Mouse (Mus musculus) lung, postnatal 0 days (tissue): Measurements from ENCODE around the gene Glyr1. TPM values are rescaled to one million over a fixed set of nuclear protein-coding genes. Genes with fewer than 3 reads are reported as not detected.

Experiments used
- ATAC-seq: fragments of 200-750 bp; cut with Nextera tagmentation; 2 replicates; pipeline ENCODE4 v1.8.0; 2017; ENCODE audit warnings: moderate library complexity
- DNase-seq: peaks from one replicate; pipeline ENCODE4 v3.0.0-alpha.2; 2016; ENCODE audit warnings: low spot score
- H3K27ac ChIP-seq: fragments of 300-500 bp; sonication (generic); 2 replicates; pipeline ENCODE4 v1.5.1; 2014; ENCODE audit warnings: antibody characterized with exemption, mild to moderate bottlenecking, low read length, mixed read lengths
- H3K27me3 ChIP-seq: fragments of 300-500 bp; sonication (generic); replicated peaks from 2 replicates; pipeline ENCODE4 v1.6.1; 2014; ENCODE audit warnings: low read length, mixed read lengths; ENCODE audit not compliant: insufficient read depth
- H3K36me3 ChIP-seq: fragments of 300-500 bp; sonication (generic); 2 replicates; pipeline ENCODE4 v1.6.1; 2014; ENCODE audit warnings: low read length, mixed read lengths; ENCODE audit not compliant: insufficient read depth
- H3K4me1 ChIP-seq: fragments of 300-500 bp; sonication (generic); 2 replicates; pipeline ENCODE4 v1.6.1; 2014; ENCODE audit warnings: antibody characterized with exemption, low read depth, low read length, mixed read lengths; ENCODE audit not compliant: insufficient read depth
- H3K4me2 ChIP-seq: fragments of 300-500 bp; sonication (generic); replicated peaks from 2 replicates; pipeline ENCODE4 v1.6.1; 2014; ENCODE audit warnings: low read depth, mild to moderate bottlenecking, low read length, moderate library complexity, mixed read lengths
- H3K4me3 ChIP-seq: fragments of 300-500 bp; sonication (generic); 2 replicates; pipeline ENCODE4 v1.5.1; 2014; ENCODE audit warnings: low read depth, low read length
- H3K9ac ChIP-seq: fragments of 300-500 bp; sonication (generic); replicated peaks from 2 replicates; pipeline ENCODE4 v1.6.1; 2014; ENCODE audit warnings: low read depth, mild to moderate bottlenecking
- H3K9me3 ChIP-seq: fragments of 300-500 bp; sonication (generic); 2 replicates; pipeline ENCODE4 v1.6.1; 2016; ENCODE audit warnings: low read length, mixed read lengths
- CTCF ChIP-seq: IDR thresholded peaks from 2 replicates; pipeline ENCODE4 v1.5.1; 2016; ENCODE audit warnings: antibody characterized with exemption, mild to moderate bottlenecking
- EP300 ChIP-seq: IDR thresholded peaks from 2 replicates; pipeline ENCODE4 v1.6.1; 2016; ENCODE audit warnings: antibody characterized with exemption, mild to moderate bottlenecking, control low read depth
- WGBS: fragments of 180-500 bp; shearing (Covaris S2); extraction: QIAGEN DNeasy Blood & Tissue Kit; methylation state at CpG from one replicate; pipeline ENCODE4 v1.1.7; 2014; 5-methylcytosine and 5-hydroxymethylcytosine counted together
- polyA plus RNA-seq: library from polyadenylated mRNA; unstranded; fragments of >200 nt; fragmentation: Nextera tagmentation; extraction: Ambion mirVana; gene quantifications from 2 replicates; pipeline ENCODE4 v1.2.1, GENCODE M21; 2015

Glyr1 gene
- polyA plus RNA-seq, 1 experiment from 2014 or later, result 75.8 TPM

DNA sequence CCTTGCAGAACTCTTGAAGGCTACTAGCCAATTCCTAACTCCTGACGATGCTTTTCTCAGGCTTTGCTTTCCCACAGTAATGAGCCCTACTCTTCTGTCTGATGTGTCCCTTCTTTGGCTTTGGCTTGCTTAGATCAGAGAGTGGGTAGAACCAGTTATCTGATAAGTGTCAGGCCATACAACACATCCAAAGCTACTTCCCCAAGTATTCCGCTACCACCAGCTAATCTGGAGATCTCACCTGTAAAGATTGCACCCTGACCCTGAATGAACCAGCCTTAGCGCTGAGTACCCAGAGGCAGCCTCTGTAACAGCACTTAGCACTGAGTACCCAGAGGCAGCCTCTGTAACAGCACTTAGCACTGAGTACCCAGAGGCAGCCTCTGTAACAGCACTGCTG lies 4.3 kb downstream of the Glyr1 start:
- DNase-seq (no peak), ATAC-seq (no peak)
- H3K4me2 ChIP-seq, result no peak overlapping the region
- peaks cover 4% of the 10 kb centered on the region; the same call in 1 of the 2 replicates for H3K4me1 ChIP-seq
- H3K9me3 ChIP-seq, result no peaks in the 10 kb centered on the region
- H3K27me3 ChIP-seq, result no peaks in the 10 kb centered on the region
- TF ChIP-seq CTCF (no peak), EP300 (no peak)
- 86% methylated on average over 3 of the region's 3 CpGs for WGBS
- no peak overlapping the region for H3K27ac ChIP-seq
- peaks cover 26% of the 10 kb centered on the region for H3K36me3 ChIP-seq
- H3K4me3 ChIP-seq, result no peak overlapping the region
- no peak overlapping the region for H3K9ac ChIP-seq

DNA sequence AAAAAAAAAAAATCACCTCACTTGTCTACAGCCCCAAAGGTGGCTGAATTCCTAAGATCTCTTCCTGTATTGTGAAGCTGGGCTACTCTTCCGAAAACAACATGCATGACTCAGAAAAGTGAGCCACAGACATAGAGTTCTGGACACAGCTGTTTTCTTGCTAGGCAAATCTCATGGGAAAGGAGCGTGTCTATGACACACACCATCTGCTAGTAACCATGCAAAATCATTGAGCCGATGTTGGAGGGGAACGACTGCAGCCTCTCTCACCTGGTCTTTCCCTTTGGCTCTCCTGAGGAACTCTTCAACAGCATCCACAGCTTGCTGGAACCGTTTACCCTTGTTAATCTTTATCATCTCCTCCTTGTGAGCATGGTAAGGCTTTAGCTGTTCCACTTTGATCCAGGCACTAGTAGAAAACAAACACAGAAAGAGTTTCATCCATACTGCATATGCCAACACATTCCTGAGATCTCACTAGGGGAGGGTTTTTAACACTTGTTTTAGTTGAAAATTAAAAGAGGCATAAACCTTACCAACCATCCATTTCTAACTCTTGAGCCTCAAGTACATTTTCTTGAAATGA lies 12.9 kb downstream of the Glyr1 start:
- Histone ChIP-seq H3K9ac (no peak overlapping the region), H3K4me3 (no peak overlapping the region), H3K27me3 (no peaks in the 10 kb centered on the region), H3K9me3 (no peaks in the 10 kb centered on the region), H3K4me2 (no peak overlapping the region), H3K4me1 (no peaks in the 10 kb centered on the region), H3K27ac (no peak overlapping the region), H3K36me3 (peaks cover 59% of the 10 kb centered on the region)
- WGBS, result 74% methylated on average over 5 of the region's 5 CpGs
- no peak for TF ChIP-seq EP300
- TF ChIP-seq CTCF, result no peak
- DNase-seq, result peak; percentile 25
- ATAC-seq, result no peak; the same call in 1 of the 2 replicates

DNA sequence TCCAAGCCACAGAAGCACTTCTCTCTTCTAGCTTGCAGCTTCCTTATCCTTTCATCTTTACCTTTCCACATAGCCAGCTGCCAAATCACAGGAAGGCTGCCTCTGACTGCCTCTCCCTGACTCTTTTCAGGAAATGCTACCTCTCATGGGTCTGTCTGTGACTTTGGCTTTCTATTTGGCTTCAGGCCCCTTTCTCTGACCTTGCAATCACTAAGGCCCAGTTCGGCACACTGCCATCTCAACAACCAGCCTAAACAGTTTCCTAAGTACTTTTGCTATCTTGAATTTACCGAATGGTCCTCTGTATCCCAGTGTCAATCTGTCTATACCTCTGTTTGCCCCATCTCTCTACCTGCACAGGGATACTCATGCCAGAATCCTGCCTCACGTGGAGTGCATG lies 14.1 kb downstream of the Glyr1 start:
- no peak overlapping the region for H3K9ac ChIP-seq
- peaks cover 63% of the 10 kb centered on the region; the same call in 1 of the 2 replicates for H3K36me3 ChIP-seq
- no peak overlapping the region for H3K4me2 ChIP-seq
- DNase-seq, result no peak
- no peaks in the 10 kb centered on the region for H3K9me3 ChIP-seq
- no peaks in the 10 kb centered on the region for H3K4me1 ChIP-seq
- no peak for TF ChIP-seq CTCF
- no peak for TF ChIP-seq EP300
- H3K27ac ChIP-seq, result no peak overlapping the region
- H3K4me3 ChIP-seq, result no peak overlapping the region
- no peak for ATAC-seq
- H3K27me3 ChIP-seq, result no peaks in the 10 kb centered on the region
- WGBS, result 92% methylated on average over 3 of the region's 3 CpGs

DNA sequence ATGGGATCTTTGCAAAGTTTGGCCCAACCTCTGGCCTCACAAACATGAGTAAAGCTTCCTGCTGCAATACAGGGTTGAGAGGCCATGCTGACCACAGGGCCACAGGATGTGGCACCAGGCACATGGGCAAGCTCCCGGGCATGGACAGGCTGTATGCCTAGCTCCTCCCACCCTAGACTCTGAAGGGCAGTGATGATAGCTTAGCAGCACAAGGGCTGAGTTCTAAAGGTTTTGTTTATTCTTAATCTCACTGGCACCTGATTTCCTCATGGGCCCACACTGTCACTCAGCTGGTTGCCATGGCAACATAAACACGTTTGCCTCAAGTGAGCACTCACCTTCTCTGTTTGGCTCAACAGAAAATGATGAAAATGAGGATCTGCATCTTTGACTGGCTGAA lies 19.8 kb downstream of the Glyr1 start:
- H3K36me3 ChIP-seq, result peaks cover 72% of the 10 kb centered on the region
- 35% methylated on average over 2 of the region's 2 CpGs for WGBS

DNA sequence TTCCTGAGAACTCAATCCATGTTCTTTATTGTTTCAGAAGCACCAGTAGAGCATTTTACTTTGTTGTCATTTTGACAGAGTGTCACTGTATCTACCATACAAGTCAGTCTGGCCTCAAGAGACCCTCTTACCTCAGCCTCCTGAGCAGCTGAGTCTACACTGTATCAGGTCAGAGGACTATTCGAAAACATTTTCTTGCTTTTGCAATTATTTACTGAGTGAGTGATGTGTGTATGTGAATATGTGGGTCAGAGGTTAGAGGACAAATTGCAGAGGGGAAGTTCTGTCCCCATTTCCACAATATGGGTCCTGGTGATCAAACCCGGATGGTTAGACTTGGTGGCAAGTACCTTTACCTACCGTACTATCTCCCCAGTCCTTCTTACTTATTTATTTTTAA lies 25.6 kb downstream of the Glyr1 start:
- Histone ChIP-seq H3K4me1 (no peaks in the 10 kb centered on the region), H3K4me2 (no peak overlapping the region), H3K4me3 (no peak overlapping the region), H3K9ac (no peak overlapping the region), H3K27me3 (no peaks in the 10 kb centered on the region), H3K9me3 (no peaks in the 10 kb centered on the region), H3K36me3 (peaks cover 56% of the 10 kb centered on the region), H3K27ac (no peak overlapping the region)
- DNase-seq (no peak), ATAC-seq (no peak)
- 95% methylated on average over 3 of the region's 3 CpGs for WGBS
- TF ChIP-seq CTCF (no peak), EP300 (no peak)

More for the DNA sequence above, 19.8 kb downstream of the Glyr1 start:
- TF ChIP-seq EP300 (no peak), CTCF (no peak)
- ATAC-seq (peak; percentile 91), DNase-seq (peak; percentile 76)
- no peak overlapping the region for H3K9ac ChIP-seq
- no peaks in the 10 kb centered on the region for H3K9me3 ChIP-seq
- H3K4me2 ChIP-seq, result no peak overlapping the region
- H3K27me3 ChIP-seq, result no peaks in the 10 kb centered on the region
- H3K27ac ChIP-seq, result no peak overlapping the region
- no peak overlapping the region for H3K4me3 ChIP-seq
- H3K4me1 ChIP-seq, result no peaks in the 10 kb centered on the region

DNA sequence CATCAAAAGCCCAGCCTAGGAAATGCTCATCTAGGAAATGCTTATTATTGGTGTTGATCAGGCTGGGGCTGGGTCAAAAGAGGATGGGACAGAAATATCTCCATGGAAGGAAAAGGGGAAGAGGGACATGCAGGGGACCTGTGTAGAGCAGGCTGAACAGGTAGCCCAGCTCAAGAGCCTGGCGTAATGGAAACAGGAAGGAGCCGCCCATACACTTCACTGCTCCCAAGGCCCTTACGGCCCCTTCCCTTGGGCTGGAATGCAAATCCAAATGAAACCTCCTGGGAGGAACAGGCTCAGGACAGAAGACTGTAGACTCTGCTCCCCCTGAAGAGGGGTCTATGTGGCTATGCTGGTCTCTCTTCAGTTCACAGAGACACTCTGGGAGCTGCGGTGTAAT lies 35.1 kb downstream of the Glyr1 start:
- no peaks in the 10 kb centered on the region for H3K9me3 ChIP-seq
- 60% methylated on average over 4 of the region's 4 CpGs for WGBS
- no peak overlapping the region for H3K9ac ChIP-seq
- H3K4me2 ChIP-seq, result no peak overlapping the region
- ATAC-seq (no peak), DNase-seq (peak; percentile 68)
- 0 out of 2 replicates have a peak overlapping the region, but pooled peaks have one; percentile 26 for H3K27ac ChIP-seq
- H3K27me3 ChIP-seq, result no peaks in the 10 kb centered on the region
- H3K36me3 ChIP-seq, result peaks cover 33% of the 10 kb centered on the region
- no peak overlapping the region for H3K4me3 ChIP-seq
- TF ChIP-seq EP300 (peak; percentile 28), CTCF (no peak)
- H3K4me1 ChIP-seq, result peaks cover 9% of the 10 kb centered on the region; the same call in 1 of the 2 replicates
